Mouse (Mus musculus) bone marrow, adult 2 months (tissue): ENCODE results near the gene Lactb.

ENCODE experiments used
- CTCF ChIP-seq: fragments of 200-500 bp; IDR thresholded peaks from 2 replicates; pipeline ENCODE4 v1.5.1; 2011; ENCODE audit warnings: low read length, control low read depth; ENCODE audit not compliant: control insufficient read depth, insufficient read depth
- POLR2A ChIP-seq: fragments of 200-500 bp; IDR thresholded peaks from 2 replicates; pipeline ENCODE4 v1.6.1; 2011; ENCODE audit warnings: low read depth, mild to moderate bottlenecking, control low read depth, low read length, borderline replicate concordance; ENCODE audit not compliant: control insufficient read depth

DNA sequence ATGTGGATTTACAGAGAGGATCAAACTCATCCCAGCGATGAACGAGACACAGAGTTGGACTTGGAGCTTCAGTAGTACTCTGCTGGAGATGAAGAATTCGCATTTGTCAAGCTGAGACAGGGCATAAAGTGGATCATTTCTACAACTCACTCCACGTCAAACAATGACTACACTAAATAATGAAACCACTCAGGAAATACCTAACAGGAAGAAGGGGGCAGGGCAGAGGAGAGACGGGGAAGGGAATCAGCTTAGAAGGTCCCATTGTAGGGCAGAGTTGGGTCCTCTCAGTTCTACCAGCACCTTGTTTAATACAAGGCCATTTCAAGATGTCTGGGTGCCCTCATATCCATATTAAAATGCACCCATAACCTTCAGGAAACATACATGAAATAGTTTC, 59.9 kb downstream of the Lactb start:
- TF ChIP-seq POLR2A (no peak), CTCF (no peak)
